Mouse (Mus musculus) T-cell, adult 66 days (primary cell): ENCODE measurements around the gene Pilrb2. TPM values are rescaled to one million over a fixed set of nuclear protein-coding genes. Genes with fewer than 3 reads are reported as not detected.

ENCODE experiments used
- total RNA-seq, 2 experiments: library from RNA; stranded (reverse); gene quantifications; 3 replicates in 1 of 2; 4 replicates in 1 of 2; pipeline ENCODE4 v1.2.4; 2023

Gene Pilrb2
- total RNA-seq: 1 to 10 TPM in 1 of 2 experiments, not detected in 1; 2.4 TPM

GRCm38 (mm10) chr5:137871644-137872380, at the start of gene Pilrb2:
Pilrb2 (minus strand) TSS chr5:137871815.

DNA sequence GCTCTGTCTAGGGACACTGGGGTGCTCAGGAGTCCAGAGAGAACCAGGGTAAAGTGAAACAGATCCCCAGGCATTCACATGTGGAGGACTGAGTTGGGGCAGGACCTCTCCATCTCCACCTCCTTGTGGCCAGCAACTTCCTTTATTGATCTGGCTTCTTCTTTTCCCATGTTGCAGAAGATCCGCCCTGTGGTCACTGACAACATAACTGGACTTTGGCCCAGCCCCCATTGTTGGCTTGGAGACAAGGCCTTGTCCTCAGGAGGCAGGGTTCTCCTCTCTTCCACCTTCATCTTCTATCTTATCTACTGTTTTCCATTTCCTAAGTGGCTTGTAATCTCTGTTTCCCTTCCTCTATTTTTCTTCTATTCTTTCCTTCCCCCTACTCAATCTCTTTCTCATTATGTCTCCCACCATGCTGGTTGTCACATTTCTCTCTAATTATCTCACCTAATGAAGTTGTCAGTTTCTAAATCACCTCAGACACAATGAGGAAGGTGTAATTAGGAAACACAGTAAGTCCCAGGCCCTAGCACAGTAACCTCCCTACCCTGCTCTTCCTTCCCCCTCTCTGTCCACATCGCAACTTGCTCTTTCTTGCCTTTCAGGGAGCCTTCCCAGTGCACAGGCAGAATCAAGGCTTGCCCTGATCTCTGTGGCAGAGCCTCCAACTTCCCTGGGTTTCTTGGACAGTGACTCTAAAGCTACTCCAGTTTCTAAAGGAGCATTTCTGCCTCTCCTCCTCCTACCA, 13.5 kb downstream of the Pilrb2 start, which contains the start of gene Pilrb1:
TSS of gene Pilrb1 (minus strand) at position 147 of the 751 bp plus-strand sequence.

DNA sequence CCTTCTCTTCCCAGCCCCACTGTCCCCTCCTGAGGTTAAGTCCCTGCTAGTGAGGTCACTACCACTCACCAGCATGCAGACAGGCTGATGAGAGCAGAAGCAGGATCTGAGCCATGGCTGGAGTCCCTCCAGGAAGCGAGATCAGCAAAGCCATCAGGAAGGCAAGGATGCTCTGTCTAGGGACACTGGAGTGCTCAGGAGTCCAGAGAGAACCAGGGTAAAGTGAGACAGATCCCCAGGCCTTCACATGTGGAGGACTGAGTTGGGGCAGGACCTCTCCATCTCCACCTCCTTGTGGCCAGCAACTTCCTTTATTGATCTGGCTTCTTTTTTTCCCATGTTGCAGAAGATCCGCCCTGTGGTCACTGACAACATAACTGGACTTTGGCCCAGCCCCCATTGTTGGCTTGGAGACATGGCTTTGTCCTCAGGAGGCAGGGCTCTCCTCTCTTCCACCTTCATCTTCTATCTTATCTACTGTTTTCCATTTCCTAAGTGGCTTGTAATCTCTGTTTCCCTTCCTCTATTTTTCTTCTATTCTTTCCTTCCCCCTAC, 35.6 kb downstream of the Pilrb2 start, which contains the start of gene Pilra:
TSS of gene Pilra (minus strand) at position 316 of the 555 bp plus-strand sequence.

Other genes with a start within 250 kb of the Pilrb2 start
- under 1 TPM in 1 of 2 experiments, not detected in 1; 0.50 TPM for gene Fbxo24, start 242.8 kb downstream of the Pilrb2 start, total RNA-seq
- gene Lrch4, start 242.7 kb downstream of the Pilrb2 start, total RNA-seq: 100 to 1,000 TPM; 189 to 193 TPM
- gene Gm20605, start 242.6 kb downstream of the Pilrb2 start, total RNA-seq: 10 to 100 TPM; 61.4 to 68.4 TPM
- 100 to 1,000 TPM in 1 of 2 experiments, 10 to 100 TPM in 1; 98.4 to 116 TPM for gene Sap25, start 230.5 kb downstream of the Pilrb2 start, total RNA-seq
- gene Irs3, start 226.1 kb downstream of the Pilrb2 start, total RNA-seq: 1 to 10 TPM in 1 of 2 experiments, under 1 TPM in 1; 0.58 to 1.2 TPM
- 10 to 100 TPM; 24.7 to 27.5 TPM for gene Agfg2, start 187.1 kb downstream of the Pilrb2 start, total RNA-seq
- gene Nyap1, start 130.2 kb downstream of the Pilrb2 start, total RNA-seq: 1 to 10 TPM; 2.1 to 2.3 TPM
- gene Tsc22d4, start 126.1 kb downstream of the Pilrb2 start, total RNA-seq: 100 to 1,000 TPM; 231 to 235 TPM
- gene Ppp1r35, start 93.0 kb downstream of the Pilrb2 start, total RNA-seq: 10 to 100 TPM; 23.2 to 26.0 TPM
- 100 to 1,000 TPM; 120 to 126 TPM for gene Mepce, start 84.2 kb downstream of the Pilrb2 start, total RNA-seq
- gene Zcwpw1, start 84.0 kb downstream of the Pilrb2 start, total RNA-seq: 10 to 100 TPM; 19.2 to 22.2 TPM
- 1 to 10 TPM; 3.2 to 3.3 TPM for gene Pilra, start 35.5 kb downstream of the Pilrb2 start, total RNA-seq
- 1 to 10 TPM; 1.7 to 2.7 TPM for gene Pilrb1, start 13.7 kb downstream of the Pilrb2 start, total RNA-seq
- gene Cyp3a13, start 49.8 kb upstream of the Pilrb2 start, total RNA-seq: not detected
- gene Gjc3, start 91.3 kb upstream of the Pilrb2 start, total RNA-seq: not detected
- not detected for gene Azgp1, start 109.7 kb upstream of the Pilrb2 start, total RNA-seq
- not detected for gene Smok3a, start 149.4 kb upstream of the Pilrb2 start, total RNA-seq
- gene Smok3b, start 149.6 kb upstream of the Pilrb2 start, total RNA-seq: not detected
- not detected for gene Smok3c, start 181.4 kb upstream of the Pilrb2 start, total RNA-seq
- gene Zkscan1, start 213.3 kb upstream of the Pilrb2 start, total RNA-seq: 10 to 100 TPM; 22.9 to 24.4 TPM
- gene Zscan21, start 245.1 kb upstream of the Pilrb2 start, total RNA-seq: 10 to 100 TPM; 13.3 to 18.2 TPM